Mouse (Mus musculus): ENCODE measurements around the gene Tbc1d16.

Tbc1d16 gene

GRCm38 (mm10) chr11:119168851-119169250, 59.4 kb downstream of the Tbc1d16 start:
- DNase-seq: no peak

DNA sequence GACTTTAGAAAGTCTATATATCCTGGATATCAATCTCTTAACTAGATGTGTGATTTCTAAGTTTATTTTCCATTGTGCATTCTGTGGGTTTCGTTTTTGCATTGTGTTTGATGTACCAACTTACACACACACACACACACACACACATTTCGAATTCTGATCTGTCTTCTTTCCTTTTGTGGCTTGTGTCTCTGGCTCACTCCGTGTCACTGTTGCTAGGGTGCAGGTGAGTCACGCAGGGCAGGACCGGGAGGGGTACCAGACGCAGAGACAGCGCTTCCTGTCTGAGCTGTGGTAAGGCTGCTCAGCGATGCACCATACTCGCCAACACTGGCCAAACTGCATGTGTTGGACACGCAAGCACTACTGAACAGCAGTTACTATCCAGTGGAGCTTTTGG, 62.3 kb downstream of the Tbc1d16 start:
- DNase-seq: no peak

DNA sequence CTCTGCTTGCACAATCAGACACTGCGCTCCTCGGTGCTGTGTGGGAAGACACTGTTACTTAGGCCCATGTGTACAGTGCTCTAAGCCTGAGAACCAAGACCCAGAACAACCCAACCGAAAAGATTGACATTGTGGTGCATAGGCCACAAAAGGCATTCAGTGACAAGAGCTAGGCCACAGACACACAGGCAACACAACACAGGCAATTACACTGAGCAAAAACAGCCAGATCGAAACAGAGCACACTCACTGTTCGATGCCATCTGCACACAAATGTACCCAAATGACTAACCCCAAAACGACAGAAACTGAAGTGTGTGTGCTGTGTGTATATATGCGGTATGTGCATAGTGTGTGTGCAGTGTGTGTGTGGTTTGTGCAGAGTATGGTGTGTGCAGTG, 63.9 kb downstream of the Tbc1d16 start:
- no peak for DNase-seq

GRCm38 (mm10) chr11:119163734-119163992, 64.6 kb downstream of the Tbc1d16 start:
- DNase-seq: no peak

GRCm38 (mm10) chr11:119162959-119163733, 65.2 kb downstream of the Tbc1d16 start:
- DNase-seq: no peak

DNA sequence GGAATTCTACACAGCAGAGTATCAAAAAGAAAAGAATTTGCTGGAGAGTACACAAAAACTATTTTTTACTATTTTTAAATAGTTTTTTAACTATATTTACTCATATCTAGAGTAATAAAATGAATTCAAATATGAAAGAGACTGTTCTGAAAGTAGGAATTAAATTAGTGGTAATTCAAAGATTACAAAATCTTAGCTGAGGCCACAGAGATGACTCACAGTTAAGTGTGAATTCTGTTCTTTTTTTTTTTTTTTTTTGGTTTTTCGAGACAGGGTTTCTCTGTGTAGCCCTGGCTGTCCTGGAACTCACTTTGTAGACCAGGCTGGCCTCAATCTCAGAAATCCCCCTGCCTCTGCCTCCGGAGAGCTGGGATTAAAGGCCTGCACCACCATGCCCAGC, 66.6 kb downstream of the Tbc1d16 start:
- DNase-seq: no peak

GRCm38 (mm10) chr11:119160050-119160449, 68.2 kb downstream of the Tbc1d16 start:
- DNase-seq: no peak

DNA sequence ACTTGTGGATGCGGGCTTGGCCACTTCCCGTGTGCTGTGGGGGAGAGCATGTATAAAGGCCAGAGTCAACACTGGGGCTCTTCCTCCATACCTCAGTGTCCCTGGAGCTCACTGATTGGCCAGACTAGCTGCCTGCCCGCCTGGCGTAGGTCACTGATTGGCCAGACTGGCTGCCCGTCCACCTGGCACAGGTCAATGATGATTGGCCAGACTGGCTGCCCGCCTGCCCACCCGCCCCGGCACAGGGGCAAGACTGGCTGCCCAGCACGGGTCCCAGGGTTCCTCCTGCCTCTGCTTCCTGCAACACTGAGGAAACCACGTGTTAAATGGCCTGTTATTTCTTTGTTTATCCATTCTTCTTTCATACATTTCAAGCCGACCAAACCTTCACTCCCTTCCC, 68.8 kb downstream of the Tbc1d16 start:
- no peak for DNase-seq

GRCm38 (mm10) chr11:119157377-119158189, 70.7 kb downstream of the Tbc1d16 start:
- no peak for DNase-seq

DNA sequence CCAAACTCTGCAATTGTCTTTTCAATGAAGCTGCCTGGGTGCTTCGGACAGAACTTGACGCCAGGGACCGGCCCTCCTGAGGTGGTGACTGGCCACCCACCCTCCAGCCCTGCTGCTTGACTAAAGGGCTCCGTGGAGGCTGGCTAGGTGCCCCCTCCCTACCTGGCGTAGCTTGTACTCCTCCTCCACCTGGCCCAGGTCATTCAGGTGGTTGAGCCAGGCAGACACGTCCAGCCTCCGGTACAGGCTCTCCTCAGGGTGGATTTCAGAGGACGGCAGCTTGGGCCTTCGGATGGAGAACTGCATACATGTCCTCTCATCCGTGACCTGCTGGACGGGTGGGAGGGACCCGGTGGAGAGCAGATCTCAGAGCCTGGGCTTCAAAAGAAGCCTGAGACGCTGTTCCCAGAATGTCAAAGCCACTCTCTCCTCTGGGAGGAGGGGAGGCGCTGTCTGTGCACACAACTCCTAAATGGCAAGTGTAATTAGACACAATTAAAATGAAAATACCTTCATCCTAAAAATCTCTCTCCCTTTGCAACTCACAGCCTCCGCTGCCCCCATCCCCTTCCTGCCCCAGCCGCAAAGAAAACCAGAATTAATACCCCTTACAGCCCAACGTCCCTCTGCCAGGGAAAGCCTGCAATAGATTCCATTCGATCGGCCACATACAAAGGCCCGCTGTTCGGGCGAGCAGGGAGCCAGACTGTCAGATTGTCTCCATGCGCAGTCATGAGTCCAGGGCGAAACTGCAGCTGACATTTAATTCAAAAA, 71.6 kb downstream of the Tbc1d16 start:
- DNase-seq: no peak

GRCm38 (mm10) chr11:119155638-119156480, 72.4 kb downstream of the Tbc1d16 start:
- no peak for DNase-seq

GRCm38 (mm10) chr11:119152321-119152831, 75.9 kb downstream of the Tbc1d16 start:
- DNase-seq: no peak

DNA sequence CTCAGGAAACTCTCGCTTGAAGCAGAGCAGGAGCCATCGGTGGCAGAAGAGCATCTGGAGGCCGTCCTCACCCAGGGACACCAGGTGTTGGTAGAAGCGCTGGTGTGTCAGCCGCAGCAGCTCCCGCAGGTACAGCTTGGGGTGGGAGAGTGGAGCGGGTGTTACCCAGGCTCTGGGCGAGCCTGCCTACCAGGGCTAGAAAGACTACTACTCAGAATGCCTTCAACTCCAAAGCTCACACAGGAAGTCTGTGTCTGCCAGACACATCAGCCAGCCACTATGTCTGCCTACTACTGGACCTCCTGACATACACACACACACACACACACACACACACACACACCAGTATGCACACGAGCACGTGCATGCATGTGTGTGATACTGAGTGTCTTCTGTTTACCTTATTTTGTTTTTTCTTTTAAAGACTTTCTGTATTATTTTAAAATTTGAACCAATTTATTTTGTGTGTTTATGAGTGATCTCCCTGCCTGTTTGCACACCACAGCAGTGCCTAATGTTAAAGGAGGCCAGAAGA, 77.2 kb downstream of the Tbc1d16 start:
- DNase-seq: no peak

- DNase-seq: no peak
These were observed 77.9 kb downstream of the Tbc1d16 start for GRCm38 (mm10) chr11:119150442-119150841.

- DNase-seq: no peak
These were observed 79.5 kb downstream of the Tbc1d16 start for GRCm38 (mm10) chr11:119148829-119149228.

- no peak for DNase-seq
These were observed 81.1 kb downstream of the Tbc1d16 start for GRCm38 (mm10) chr11:119147153-119147552.

- no peak for DNase-seq
These were observed 82.2 kb downstream of the Tbc1d16 start for GRCm38 (mm10) chr11:119146140-119146539.

- DNase-seq: no peak
These were observed 83.4 kb downstream of the Tbc1d16 start for GRCm38 (mm10) chr11:119144801-119145475.

DNA sequence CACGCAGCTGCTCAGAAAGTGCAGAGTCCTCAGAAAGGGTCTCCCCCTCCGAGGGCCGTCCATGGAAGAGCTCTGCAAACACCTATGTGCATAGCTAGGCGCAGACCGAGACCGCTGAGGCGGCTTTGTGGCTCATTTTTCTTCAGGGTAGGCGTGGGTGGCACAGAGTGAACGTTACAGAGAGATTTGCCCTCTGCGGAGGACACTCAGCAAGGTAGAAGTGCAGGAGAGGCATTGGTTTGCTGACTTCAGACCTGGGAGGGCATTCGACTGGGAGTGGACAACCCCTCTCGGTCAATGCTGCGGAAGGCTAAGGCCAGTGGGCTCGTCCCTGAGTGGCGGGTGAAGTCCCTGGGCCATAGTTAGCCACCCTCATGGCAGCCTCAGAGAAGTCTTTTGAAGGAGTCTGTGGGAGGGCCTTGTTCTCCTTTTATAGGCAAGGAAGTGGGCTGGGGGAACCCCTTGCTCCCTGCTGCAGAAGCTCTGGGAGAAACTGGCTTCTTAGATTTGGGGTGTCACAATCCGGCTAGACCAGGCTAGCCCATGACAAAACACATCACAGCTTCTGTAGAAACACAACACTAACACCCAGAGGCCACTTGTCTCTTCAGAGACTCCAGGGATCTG, 84.8 kb downstream of the Tbc1d16 start:
- no peak for DNase-seq

- no peak for DNase-seq
These were observed 85.7 kb downstream of the Tbc1d16 start for GRCm38 (mm10) chr11:119142615-119143014.

DNA sequence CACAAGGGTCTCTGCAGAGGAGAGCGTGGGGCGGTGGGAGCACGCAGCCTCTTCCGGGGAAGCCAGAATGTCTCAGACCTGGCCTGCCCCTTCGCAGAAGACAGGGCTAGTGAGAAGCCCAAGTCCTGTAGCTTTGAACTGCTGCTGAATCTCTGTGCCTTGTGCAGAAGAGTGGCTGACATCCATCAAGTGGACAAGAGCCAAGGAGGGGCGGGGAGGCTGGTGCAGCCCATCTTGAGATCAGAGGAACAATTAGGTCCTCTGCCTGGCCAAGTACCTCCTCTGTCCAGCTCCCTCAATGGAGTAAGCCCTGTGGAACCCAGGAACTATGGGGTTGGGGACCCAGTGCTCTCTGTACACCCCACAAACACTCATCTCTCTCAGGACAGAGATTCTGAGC, 89.3 kb downstream of the Tbc1d16 start:
- DNase-seq: no peak
